Mouse (Mus musculus): ENCODE results near the gene Naa80. TPM values are rescaled to one million over a fixed set of nuclear protein-coding genes. Genes with fewer than 3 reads are reported as not detected.

Gene Naa80
- 12.3 and 12.8 TPM in 2 replicates for total RNA-seq (2014; rRNA removed)
- 88.5 and 130 TPM in 2 replicates for polyA plus RNA-seq (2012; rRNA removed)

GRCm38 (mm10) chr9:107578587-107578986, at the start of gene Naa80:
Naa80 (plus strand) TSS chr9:107578887.
- Histone ChIP-seq H3K36me3 (ENCODE audit: control insufficient read depth, insufficient read depth, low read length) (peaks cover 2% of the 10 kb centered on the region; the same call in 1 of the 2 replicates), H3K9ac (ENCODE audit: low read depth, low read length) (peak within 1 kb of the TSS; percentile 91), H3K27ac (replicated peaks; ENCODE audit: insufficient read depth, low read depth, low read length) (peak within 1 kb of the TSS; percentile 97), H3K27me3 (ENCODE audit: control insufficient read depth, insufficient read depth, low read length) (no peaks in the 10 kb centered on the region), H3K79me2 (ENCODE audit: control insufficient read depth, insufficient read depth, low read length) (peaks cover 15% of the 10 kb centered on the region; the same call in 1 of the 2 replicates), H3K4me3 (ENCODE audit: insufficient read depth, low read depth, low read length) (peak within 1 kb of the TSS; percentile 91), H3K4me1 (ENCODE audit: control insufficient read depth, insufficient read depth, low read length) (peaks cover 28% of the 10 kb centered on the region)
- DNase-seq (ENCODE audit: extremely low read depth, low read depth, low spot score) = no peak
- 24% methylated on average over 3 of the region's 3 CpGs for WGBS
- no peak for TF ChIP-seq CTCF (IDR thresholded peaks at IDR 0.05; ENCODE audit: low read depth, low read length)
- TF ChIP-seq POLR2A (IDR thresholded peaks at IDR 0.05; ENCODE audit: extremely low read depth, insufficient read depth, low read length) = no peak

- H3K27ac ChIP-seq (replicated peaks; ENCODE audit: insufficient read depth, low read depth, low read length) = peak within 1 kb of the TSS; percentile 84
- H3K4me1 ChIP-seq (ENCODE audit: control insufficient read depth, insufficient read depth, low read length) = peaks cover 16% of the 10 kb centered on the region
- no peaks in the 10 kb centered on the region for H3K27me3 ChIP-seq (ENCODE audit: control insufficient read depth, insufficient read depth, low read length)
- WGBS = under 1% methylated on average over 48 of the region's 48 CpGs
- TF ChIP-seq POLR2A (IDR thresholded peaks at IDR 0.05; ENCODE audit: extremely low read depth, insufficient read depth, low read length) (peak; percentile 78), CTCF (IDR thresholded peaks at IDR 0.05; ENCODE audit: low read depth, low read length) (0 out of 2 replicates have a peak, but pooled peaks have one; percentile 8)
- H3K36me3 ChIP-seq (ENCODE audit: control insufficient read depth, insufficient read depth, low read length) = no peaks in the 10 kb centered on the region; the same call in 1 of the 2 replicates
- H3K4me3 ChIP-seq (ENCODE audit: insufficient read depth, low read depth, low read length) = peak within 1 kb of the TSS; percentile 93
- peaks cover 28% of the 10 kb centered on the region; the same call in 1 of the 2 replicates for H3K79me2 ChIP-seq (ENCODE audit: control insufficient read depth, insufficient read depth, low read length)
- DNase-seq (ENCODE audit: extremely low read depth, low read depth, low spot score) = peak; percentile 99
- peak within 1 kb of the TSS; percentile 93 for H3K9ac ChIP-seq (ENCODE audit: low read depth, low read length)
These were observed 44.8 kb upstream of the Naa80 start, which contains the start of gene Tmem115 for GRCm38 (mm10) chr9:107533791-107534407. Tmem115 (plus strand) TSS chr9:107533945.

- TF ChIP-seq CTCF (IDR thresholded peaks at IDR 0.05; ENCODE audit: low read depth, low read length) = no peak
- TF ChIP-seq POLR2A (IDR thresholded peaks at IDR 0.05; ENCODE audit: extremely low read depth, insufficient read depth, low read length) = no peak
- peaks cover 28% of the 10 kb centered on the region; the same call in 1 of the 2 replicates for H3K79me2 ChIP-seq (ENCODE audit: control insufficient read depth, insufficient read depth, low read length)
- peaks cover 16% of the 10 kb centered on the region for H3K4me1 ChIP-seq (ENCODE audit: control insufficient read depth, insufficient read depth, low read length)
- peak overlapping the region; percentile 93 for H3K9ac ChIP-seq (ENCODE audit: low read depth, low read length)
- under 1% methylated on average over 40 of the region's 40 CpGs for WGBS
- H3K27ac ChIP-seq (replicated peaks; ENCODE audit: insufficient read depth, low read depth, low read length) = peak overlapping the region; percentile 84
- no peaks in the 10 kb centered on the region for H3K27me3 ChIP-seq (ENCODE audit: control insufficient read depth, insufficient read depth, low read length)
- no peak for DNase-seq (ENCODE audit: extremely low read depth, low read depth, low spot score)
- no peaks in the 10 kb centered on the region; the same call in 1 of the 2 replicates for H3K36me3 ChIP-seq (ENCODE audit: control insufficient read depth, insufficient read depth, low read length)
- H3K4me3 ChIP-seq (ENCODE audit: insufficient read depth, low read depth, low read length) = peak overlapping the region; percentile 93
These were observed 44.1 kb upstream of the Naa80 start for GRCm38 (mm10) chr9:107534408-107535202.

- no peaks in the 10 kb centered on the region; the same call in 1 of the 2 replicates for H3K36me3 ChIP-seq (ENCODE audit: control insufficient read depth, insufficient read depth, low read length)
- WGBS = 87% methylated on average over 7 of the region's 7 CpGs
- peaks cover 24% of the 10 kb centered on the region for H3K4me1 ChIP-seq (ENCODE audit: control insufficient read depth, insufficient read depth, low read length)
- no peak overlapping the region for H3K27ac ChIP-seq (replicated peaks; ENCODE audit: insufficient read depth, low read depth, low read length)
- H3K4me3 ChIP-seq (ENCODE audit: insufficient read depth, low read depth, low read length) = no peak overlapping the region
- no peak overlapping the region for H3K9ac ChIP-seq (ENCODE audit: low read depth, low read length)
- H3K27me3 ChIP-seq (ENCODE audit: control insufficient read depth, insufficient read depth, low read length) = no peaks in the 10 kb centered on the region
- peaks cover 28% of the 10 kb centered on the region; the same call in 1 of the 2 replicates for H3K79me2 ChIP-seq (ENCODE audit: control insufficient read depth, insufficient read depth, low read length)
- TF ChIP-seq POLR2A (IDR thresholded peaks at IDR 0.05; ENCODE audit: extremely low read depth, insufficient read depth, low read length) = no peak
- no peak for TF ChIP-seq CTCF (IDR thresholded peaks at IDR 0.05; ENCODE audit: low read depth, low read length)
- no peak for DNase-seq (ENCODE audit: extremely low read depth, low read depth, low spot score)
These were observed 40.5 kb upstream of the Naa80 start for GRCm38 (mm10) chr9:107538231-107538630.

- Histone ChIP-seq H3K36me3 (ENCODE audit: control insufficient read depth, insufficient read depth, low read length) (no peaks in the 10 kb centered on the region; the same call in 1 of the 2 replicates), H3K9ac (ENCODE audit: low read depth, low read length) (no peak overlapping the region), H3K27me3 (ENCODE audit: control insufficient read depth, insufficient read depth, low read length) (no peaks in the 10 kb centered on the region), H3K4me1 (ENCODE audit: control insufficient read depth, insufficient read depth, low read length) (peaks cover 24% of the 10 kb centered on the region), H3K27ac (replicated peaks; ENCODE audit: insufficient read depth, low read depth, low read length) (no peak overlapping the region), H3K4me3 (ENCODE audit: insufficient read depth, low read depth, low read length) (no peak overlapping the region), H3K79me2 (ENCODE audit: control insufficient read depth, insufficient read depth, low read length) (peaks cover 28% of the 10 kb centered on the region; the same call in 1 of the 2 replicates)
- WGBS = 88% methylated on average over 3 of the region's 3 CpGs
- no peak for DNase-seq (ENCODE audit: extremely low read depth, low read depth, low spot score)
- no peak for TF ChIP-seq POLR2A (IDR thresholded peaks at IDR 0.05; ENCODE audit: extremely low read depth, insufficient read depth, low read length)
- no peak for TF ChIP-seq CTCF (IDR thresholded peaks at IDR 0.05; ENCODE audit: low read depth, low read length)
These were observed 40.0 kb upstream of the Naa80 start for GRCm38 (mm10) chr9:107538711-107539110.
